Comparison of ENCODE assay signal across 14 mouse cellular contexts in the genomic region with DNA sequence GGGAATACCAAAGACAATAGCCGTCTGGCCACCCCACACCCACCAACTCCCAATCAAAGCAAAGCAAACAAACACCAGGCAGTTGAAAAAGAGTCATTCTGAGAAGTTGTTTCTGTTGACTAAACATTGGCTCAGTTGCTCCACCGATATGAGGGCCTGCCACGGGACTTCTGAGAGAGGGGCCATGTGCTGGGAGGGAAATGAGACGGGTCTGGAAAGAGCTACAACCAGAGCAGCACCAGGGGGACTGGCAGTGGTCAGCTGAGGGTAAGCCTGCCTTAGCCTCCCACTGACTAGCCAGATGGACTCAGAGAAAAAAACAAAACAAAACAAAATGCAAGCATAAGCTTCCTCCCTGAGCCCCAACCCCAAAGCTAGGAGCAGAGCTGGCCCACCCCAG.
DNase-seq lines count a peak whose midpoint lies in the region; ATAC-seq lines count a peak whose summit lies in the region.
"Had no signal": no experiment of that assay in that cellular context is flagged by ENCODE, and none has a peak within 500 bp of the region (broad histone marks: within the 10 kb centered on the region; RNA-seq: fewer than 3 reads in every experiment).

No protein-coding gene starts in this region.

- H3K9me3 ChIP-seq in kidney, embryonic 16.5 days (ENCODE audit: low read length): no peaks in the 10 kb centered on the region
- H3K9me3 ChIP-seq in embryonic facial prominence, embryonic 12.5 days: no peaks in the 10 kb centered on the region
- H3K9me3 ChIP-seq in liver, embryonic 16.5 days (replicated peaks; ENCODE audit: control insufficient read depth, low read length): no peaks in the 10 kb centered on the region
- no peaks in the 10 kb centered on the region for H3K9me3 ChIP-seq in hindbrain, embryonic 14.5 days (ENCODE audit: control insufficient read depth, low read length)
- H3K9me3 ChIP-seq: forebrain, embryonic 13.5 days; hindbrain, embryonic 12.5 days; midbrain, embryonic 12.5 days had no signal

- no peak for DNase-seq in cerebellum, adult 9-10 months
- DNase-seq in kidney, adult 11 months: no peak
- no peak for DNase-seq in ovary, postnatal 10 days (ENCODE audit: low spot score)
- no peak for DNase-seq in hindbrain, embryonic 14.5 days (ENCODE audit: low spot score)
- DNase-seq: gastrocnemius, postnatal 14 days; kidney, postnatal 36 days; retina, postnatal 1 day had no signal

- no peaks in the 10 kb centered on the region for H3K27me3 ChIP-seq in kidney, embryonic 16.5 days (ENCODE audit: insufficient read depth, low read length)
- H3K27me3 ChIP-seq in embryonic facial prominence, embryonic 12.5 days: no peaks in the 10 kb centered on the region
- H3K27me3 ChIP-seq in liver, embryonic 16.5 days (ENCODE audit: control insufficient read depth, insufficient read depth, low read depth, low read length): no peaks in the 10 kb centered on the region
- no peaks in the 10 kb centered on the region for H3K27me3 ChIP-seq in hindbrain, embryonic 14.5 days (ENCODE audit: control insufficient read depth, insufficient read depth, low read length)
- H3K27me3 ChIP-seq: forebrain, embryonic 13.5 days; hindbrain, embryonic 12.5 days had no signal

- peak; percentile 27; the same call in 1 of the 2 replicates for ATAC-seq in cerebellum, adult (ENCODE audit: insufficient number of reproducible peaks, low FRiP score, low TSS enrichment)
- no peak for ATAC-seq in kidney, embryonic 16.5 days (ENCODE audit: low FRiP score, low TSS enrichment)
- no peak for ATAC-seq in embryonic facial prominence, embryonic 12.5 days (ENCODE audit: insufficient number of reproducible peaks, insufficient read depth, low FRiP score, low TSS enrichment)
- no peak for ATAC-seq in liver, embryonic 16.5 days (ENCODE audit: low read depth)
- ATAC-seq in hindbrain, embryonic 14.5 days (ENCODE audit: low FRiP score): no peak
- ATAC-seq: forebrain, embryonic 13.5 days had no signal

- WGBS in kidney, embryonic 16.5 days: 15% methylated on average over 4 of the region's 4 CpGs
- WGBS in embryonic facial prominence, embryonic 12.5 days: 40% methylated on average over 4 of the region's 4 CpGs
- WGBS in liver, embryonic 16.5 days (ENCODE audit: insufficient replicate concordance): 10% methylated on average over 4 of the region's 4 CpGs
- WGBS in hindbrain, embryonic 14.5 days: 29% methylated on average over 4 of the region's 4 CpGs

- H3K4me3 ChIP-seq in kidney, embryonic 16.5 days (ENCODE audit: low read length): no peak overlapping the region
- no peak overlapping the region for H3K4me3 ChIP-seq in embryonic facial prominence, embryonic 12.5 days
- no peak overlapping the region for H3K4me3 ChIP-seq in liver, embryonic 16.5 days (ENCODE audit: low read depth, low read length)
- no peak overlapping the region for H3K4me3 ChIP-seq in hindbrain, embryonic 14.5 days (replicated peaks; ENCODE audit: low read length)
- H3K4me3 ChIP-seq: forebrain, embryonic 13.5 days; hindbrain, embryonic 12.5 days; midbrain, embryonic 12.5 days had no signal

- H3K4me2 ChIP-seq in kidney, embryonic 16.5 days (replicated peaks; ENCODE audit: low read depth, low read length): no peak overlapping the region
- no peak overlapping the region for H3K4me2 ChIP-seq in embryonic facial prominence, embryonic 12.5 days (replicated peaks)
- H3K4me2 ChIP-seq in liver, embryonic 16.5 days (ENCODE audit: low read depth, low read length): no peak overlapping the region
- H3K4me2 ChIP-seq in hindbrain, embryonic 14.5 days (replicated peaks): no peak overlapping the region
- H3K4me2 ChIP-seq: forebrain, embryonic 13.5 days; hindbrain, embryonic 12.5 days; midbrain, embryonic 12.5 days had no signal

- 0 out of 2 replicates have a peak overlapping the region, but pooled peaks have one; percentile 51 for H3K27ac ChIP-seq in kidney, embryonic 16.5 days (ENCODE audit: low read length)
- H3K27ac ChIP-seq in embryonic facial prominence, embryonic 12.5 days: peak overlapping the region; percentile 12; the same call in 1 of the 2 replicates
- 0 out of 2 replicates have a peak overlapping the region, but pooled peaks have one; percentile 0 for H3K27ac ChIP-seq in liver, embryonic 16.5 days (ENCODE audit: low read length)
- no peak overlapping the region for H3K27ac ChIP-seq in hindbrain, embryonic 14.5 days
- H3K27ac ChIP-seq: forebrain, embryonic 13.5 days; hindbrain, embryonic 12.5 days; midbrain, embryonic 12.5 days had no signal

- H3K9ac ChIP-seq in kidney, embryonic 16.5 days (replicated peaks; ENCODE audit: low read length): peak overlapping the region; percentile 41
- H3K9ac ChIP-seq in embryonic facial prominence, embryonic 12.5 days: no peak overlapping the region
- H3K9ac ChIP-seq in liver, embryonic 16.5 days (ENCODE audit: low read depth, low read length): no peak overlapping the region
- H3K9ac ChIP-seq in hindbrain, embryonic 14.5 days: no peak overlapping the region
- H3K9ac ChIP-seq: forebrain, embryonic 13.5 days; hindbrain, embryonic 12.5 days; midbrain, embryonic 12.5 days had no signal

- H3K4me1 ChIP-seq in kidney, embryonic 16.5 days (ENCODE audit: insufficient read depth, low read length): peaks cover 65% of the 10 kb centered on the region
- peaks cover 47% of the 10 kb centered on the region for H3K4me1 ChIP-seq in embryonic facial prominence, embryonic 12.5 days
- H3K4me1 ChIP-seq in liver, embryonic 16.5 days (ENCODE audit: control insufficient read depth, low read depth, low read length): peaks cover 46% of the 10 kb centered on the region
- peaks cover 10% of the 10 kb centered on the region; the same call in 1 of the 2 replicates for H3K4me1 ChIP-seq in hindbrain, embryonic 14.5 days (replicated peaks; ENCODE audit: control insufficient read depth, insufficient read depth, low read length)

- H3K36me3 ChIP-seq in kidney, embryonic 16.5 days (ENCODE audit: insufficient read depth, low read length): no peaks in the 10 kb centered on the region
- H3K36me3 ChIP-seq in embryonic facial prominence, embryonic 12.5 days: no peaks in the 10 kb centered on the region
- H3K36me3 ChIP-seq in liver, embryonic 16.5 days (ENCODE audit: control insufficient read depth, insufficient read depth): no peaks in the 10 kb centered on the region
- H3K36me3 ChIP-seq in hindbrain, embryonic 14.5 days (replicated peaks; ENCODE audit: control insufficient read depth, insufficient read depth): no peaks in the 10 kb centered on the region
- H3K36me3 ChIP-seq: hindbrain, embryonic 12.5 days; midbrain, embryonic 12.5 days had no signal
